ENCODE assay signal across 8 mouse cellular contexts in the genomic region with DNA sequence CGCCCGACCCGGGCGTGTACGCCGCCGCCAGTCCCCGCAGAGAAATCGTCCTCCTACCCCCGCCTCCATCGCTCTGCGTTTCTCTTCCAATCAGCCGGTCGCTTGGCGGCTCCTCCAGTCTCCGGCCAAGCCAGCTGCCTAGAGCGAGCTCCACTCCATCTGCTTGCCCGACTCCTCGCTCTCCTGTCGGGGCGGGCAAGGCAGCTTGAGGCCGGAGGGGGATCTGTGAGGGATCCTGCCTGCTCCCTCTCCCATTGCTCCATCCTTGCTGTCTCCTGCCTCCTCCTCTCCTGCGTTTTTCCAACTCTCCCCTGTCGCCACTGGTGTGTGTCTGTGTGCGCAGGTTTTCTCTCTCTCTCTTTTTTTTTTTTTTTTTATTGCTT. TPM values are rescaled to one million over a fixed set of nuclear protein-coding genes. Genes with fewer than 3 reads are reported as not detected.
A peak's percentile ranks its signal among the peaks of the same experiment; 100 is the strongest.
DNase-seq lines count a peak whose midpoint lies in the region; ATAC-seq and TF ChIP-seq lines count a peak whose summit lies in the region.

Ubtf (minus strand) TSS at position 333 of the 383 bp plus-strand sequence.

- 0% methylated on average over 25 of the region's 25 CpGs for WGBS in embryonic facial prominence, embryonic 11.5 days
- 1% methylated on average over 25 of the region's 25 CpGs for WGBS in intestine, postnatal 0 days
- WGBS in limb, embryonic 12.5 days = 1% methylated on average over 25 of the region's 25 CpGs
- WGBS in midbrain, embryonic 13.5 days = under 1% methylated on average over 23 of the region's 25 CpGs
- WGBS in small intestine, adult 2 months = under 1% methylated on average over 25 of the region's 25 CpGs

- no peaks in the 10 kb centered on the region for H3K27me3 ChIP-seq in embryonic facial prominence, embryonic 11.5 days (ENCODE audit: control insufficient read depth, insufficient read depth, low read length)
- H3K27me3 ChIP-seq in intestine, postnatal 0 days (replicated peaks; ENCODE audit: control insufficient read depth, insufficient read depth, low read length) = no peaks in the 10 kb centered on the region; the same call in 1 of the 2 replicates
- no peaks in the 10 kb centered on the region for H3K27me3 ChIP-seq in limb, embryonic 12.5 days
- H3K27me3 ChIP-seq in midbrain, embryonic 13.5 days = no peaks in the 10 kb centered on the region
- H3K27me3 ChIP-seq in small intestine, adult 2 months (ENCODE audit: control insufficient read depth, insufficient read depth, low read length) = no peaks in the 10 kb centered on the region

- peaks cover 4% of the 10 kb centered on the region; the same call in 1 of the 2 replicates for H3K4me1 ChIP-seq in embryonic facial prominence, embryonic 11.5 days (ENCODE audit: control insufficient read depth, insufficient read depth, low read length)
- no peaks in the 10 kb centered on the region for H3K4me1 ChIP-seq in intestine, postnatal 0 days (replicated peaks; ENCODE audit: control insufficient read depth, insufficient read depth, low read length)
- peaks cover 25% of the 10 kb centered on the region for H3K4me1 ChIP-seq in limb, embryonic 12.5 days (replicated peaks)
- H3K4me1 ChIP-seq in midbrain, embryonic 13.5 days (replicated peaks) = peaks cover 28% of the 10 kb centered on the region
- peaks cover 14% of the 10 kb centered on the region for H3K4me1 ChIP-seq in small intestine, adult 2 months (ENCODE audit: control insufficient read depth, insufficient read depth, insufficient read length, low read length)

- H3K9ac ChIP-seq in embryonic facial prominence, embryonic 11.5 days (replicated peaks; ENCODE audit: low read length) = peak within 1 kb of the TSS; percentile 100
- H3K9ac ChIP-seq in intestine, postnatal 0 days (ENCODE audit: low read depth, low read length) = peak within 1 kb of the TSS; percentile 98
- peak within 1 kb of the TSS; percentile 100 for H3K9ac ChIP-seq in limb, embryonic 12.5 days (replicated peaks)
- H3K9ac ChIP-seq in midbrain, embryonic 13.5 days (replicated peaks) = peak within 1 kb of the TSS; percentile 100

- H3K9me3 ChIP-seq in embryonic facial prominence, embryonic 11.5 days (replicated peaks; ENCODE audit: control insufficient read depth, low read length) = no peaks in the 10 kb centered on the region
- H3K9me3 ChIP-seq in intestine, postnatal 0 days (ENCODE audit: control insufficient read depth) = no peaks in the 10 kb centered on the region
- no peaks in the 10 kb centered on the region for H3K9me3 ChIP-seq in limb, embryonic 12.5 days
- H3K9me3 ChIP-seq in midbrain, embryonic 13.5 days = no peaks in the 10 kb centered on the region

- DNase-seq in urinary bladder, adult 18-20 months (ENCODE audit: low spot score in 2 of 2) = peak; percentile 72 to 77
- DNase-seq in urinary bladder, postnatal 10 days (ENCODE audit: low spot score) = no peak
- DNase-seq in embryonic facial prominence, embryonic 11.5 days (ENCODE audit: low spot score) = peak; percentile 76

- H3K4me2 ChIP-seq in embryonic facial prominence, embryonic 11.5 days (ENCODE audit: low read depth, low read length) = peak within 1 kb of the TSS; percentile 90
- peak within 1 kb of the TSS; percentile 89 for H3K4me2 ChIP-seq in intestine, postnatal 0 days (replicated peaks; ENCODE audit: low read depth)
- peak within 1 kb of the TSS; percentile 93 for H3K4me2 ChIP-seq in limb, embryonic 12.5 days
- H3K4me2 ChIP-seq in midbrain, embryonic 13.5 days (replicated peaks) = peak within 1 kb of the TSS; percentile 92

- no peaks in the 10 kb centered on the region for H3K36me3 ChIP-seq in embryonic facial prominence, embryonic 11.5 days (replicated peaks; ENCODE audit: control insufficient read depth, insufficient read depth, low read depth, low read length)
- H3K36me3 ChIP-seq in intestine, postnatal 0 days (ENCODE audit: control insufficient read depth, insufficient read depth) = peaks cover 3% of the 10 kb centered on the region; the same call in 1 of the 2 replicates
- peaks cover 10% of the 10 kb centered on the region for H3K36me3 ChIP-seq in limb, embryonic 12.5 days
- peaks cover 11% of the 10 kb centered on the region for H3K36me3 ChIP-seq in midbrain, embryonic 13.5 days
- H3K36me3 ChIP-seq in small intestine, adult 2 months (ENCODE audit: control insufficient read depth, insufficient read depth, low read length) = peaks cover 6% of the 10 kb centered on the region

- 0 out of 2 replicates have a peak, but pooled peaks have one; percentile 40 for TF ChIP-seq POLR2A in small intestine, adult 2 months (IDR thresholded peaks at IDR 0.05; ENCODE audit: low read depth, low read length)

- no peak; the same call in 1 of the 2 replicates for TF ChIP-seq CTCF in intestine, postnatal 0 days (IDR thresholded peaks at IDR 0.05; ENCODE audit: low read depth)
- TF ChIP-seq CTCF in small intestine, adult 2 months (IDR thresholded peaks at IDR 0.05; ENCODE audit: extremely low read depth, insufficient read length, insufficient replicate concordance, low read depth, low read length) = no peak

- H3K4me3 ChIP-seq in embryonic facial prominence, embryonic 11.5 days (ENCODE audit: low read depth, low read length) = peak within 1 kb of the TSS; percentile 100
- H3K4me3 ChIP-seq in intestine, postnatal 0 days (ENCODE audit: low read depth, low read length) = peak within 1 kb of the TSS; percentile 97
- H3K4me3 ChIP-seq in limb, embryonic 12.5 days (replicated peaks) = peak within 1 kb of the TSS; percentile 100
- peak within 1 kb of the TSS; percentile 99 for H3K4me3 ChIP-seq in midbrain, embryonic 13.5 days (replicated peaks)
- H3K4me3 ChIP-seq in small intestine, adult 2 months (ENCODE audit: low read depth, low read length) = peak within 1 kb of the TSS; percentile 100

- H3K27ac ChIP-seq in embryonic facial prominence, embryonic 11.5 days (replicated peaks; ENCODE audit: low read depth, low read length) = peak within 1 kb of the TSS; percentile 99
- peak within 1 kb of the TSS; percentile 99 for H3K27ac ChIP-seq in intestine, postnatal 0 days (ENCODE audit: low read depth, low read length)
- peak within 1 kb of the TSS; percentile 100 for H3K27ac ChIP-seq in limb, embryonic 12.5 days
- peak within 1 kb of the TSS; percentile 100 for H3K27ac ChIP-seq in midbrain, embryonic 13.5 days
- H3K27ac ChIP-seq in small intestine, adult 2 months (ENCODE audit: insufficient read depth, low read depth, low read length) = peak within 1 kb of the TSS; percentile 97

- no peak for ATAC-seq in embryonic facial prominence, embryonic 11.5 days (replicated peaks; ENCODE audit: insufficient number of reproducible peaks, low FRiP score, low TSS enrichment, low read depth)
- ATAC-seq in granulocyte monocyte progenitor cell, adult 5-6 weeks (replicated peaks; ENCODE audit: poor library complexity, severe bottlenecking) = peak; percentile 36
- ATAC-seq in intestine, postnatal 0 days = peak; percentile 5; the same call in 1 of the 2 replicates
- no peak for ATAC-seq in limb, embryonic 12.5 days (ENCODE audit: insufficient number of reproducible peaks, insufficient read depth, low FRiP score, low TSS enrichment, low read depth)
- ATAC-seq in midbrain, embryonic 13.5 days = peak; percentile 41

RNA-seq across cellular contexts. Expression of gene Ubtf, which starts in this region (rescaled TPM):
- 81.0 and 84.5 TPM in 2 replicates for polyA plus RNA-seq in embryonic facial prominence, embryonic 11.5 days (2014; fragmentation: Nextera tagmentation; extraction: Ambion mirVana)
- total RNA-seq in granulocyte monocyte progenitor cell, adult 5-6 weeks (2014; fragmentation: Nextera tagmentation) = 56.3 and 73.8 TPM in 2 replicates
- 148 and 164 TPM in 2 replicates for total RNA-seq in granulocyte monocyte progenitor cell, adult 5-6 weeks (2017)
- 39.6 and 41.9 TPM in 2 replicates for polyA plus RNA-seq in intestine, postnatal 0 days (2015; fragmentation: Nextera tagmentation; extraction: Ambion mirVana)
- 101 TPM in 2 replicates for polyA plus RNA-seq in limb, embryonic 12.5 days (2016; fragmentation: Nextera tagmentation; extraction: Ambion mirVana)
- 85.2 and 90.3 TPM in 2 replicates for polyA plus RNA-seq in midbrain, embryonic 13.5 days (2015; fragmentation: Nextera tagmentation; extraction: Ambion mirVana)
- 10.5 and 17.6 TPM in 2 replicates for polyA plus RNA-seq in small intestine, adult 2 months (2012; rRNA removed)

Comparison
In these comparisons a context has a peak if more than half of its experiments do, and no peak if none do; other contexts are left out.
1. ATAC-seq: peak in granulocyte monocyte progenitor cell, adult 5-6 weeks (single experiment), intestine, postnatal 0 days (single experiment) and midbrain, embryonic 13.5 days (single experiment); none in embryonic facial prominence, embryonic 11.5 days (single experiment) and limb, embryonic 12.5 days (single experiment).
2. Peak in every context shown above with its lines, with median percentiles within 50 percentile points of each other: H3K27ac ChIP-seq, H3K4me2 ChIP-seq, H3K4me3 ChIP-seq and H3K9ac ChIP-seq.